Mouse (Mus musculus) CH12.LX (cell line): Measurements from ENCODE around the gene Phka2.

ENCODE experiments used
- CHD1 ChIP-seq: IDR thresholded peaks from 2 replicates; pipeline ENCODE4 v1.6.1; 2012; ENCODE audit warnings: low read depth, low read length, improper control_type of control experiment, inconsistent platforms
- CHD2 ChIP-seq: IDR thresholded peaks from 2 replicates; pipeline ENCODE4 v1.6.1; 2011; ENCODE audit warnings: low read length, improper control_type of control experiment
- CTCF ChIP-seq, 2 experiments: IDR thresholded peaks in 1 of 2; conservative IDR thresholded peaks in 1 of 2; 2 replicates each; pipeline ENCODE4 v1.5.1; 2011 to 2012; ENCODE audit warnings: low read depth in 2 of 2, low read length in 2 of 2, improper control_type of control experiment in 1 of 2, inconsistent platforms in 1 of 2, mild to moderate bottlenecking in 1 of 2, moderate library complexity in 1 of 2
- HCFC1 ChIP-seq: IDR thresholded peaks from 2 replicates; pipeline ENCODE4 v1.6.1; 2012; ENCODE audit warnings: low read depth, mild to moderate bottlenecking, inconsistent platforms, low read length, improper control_type of control experiment
- JUND ChIP-seq: conservative IDR thresholded peaks from 2 replicates; pipeline ENCODE4 v1.6.1; 2011; ENCODE audit warnings: low read depth, low read length, improper control_type of control experiment
- KAT2A ChIP-seq: IDR thresholded peaks from 2 replicates; pipeline ENCODE4 v1.6.1; 2012; ENCODE audit warnings: low read length, improper control_type of control experiment, inconsistent platforms; ENCODE audit not compliant: insufficient replicate concordance
- POLR2A ChIP-seq: IDR thresholded peaks from 2 replicates; pipeline ENCODE4 v1.6.1; 2011; ENCODE audit warnings: low read depth, mild to moderate bottlenecking, improper control_type of control experiment, low read length
- RAD21 ChIP-seq: IDR thresholded peaks from 2 replicates; pipeline ENCODE4 v1.6.1; 2011; ENCODE audit warnings: low read depth, mild to moderate bottlenecking, low read length, improper control_type of control experiment, moderate library complexity
- RCOR1 ChIP-seq: conservative IDR thresholded peaks from 2 replicates; pipeline ENCODE4 v1.6.1; 2012; ENCODE audit warnings: low read depth, mild to moderate bottlenecking, inconsistent platforms, low read length, improper control_type of control experiment
- USF1 ChIP-seq: IDR thresholded peaks from 2 replicates; pipeline ENCODE4 v1.6.1; 2014; ENCODE audit warnings: low read depth, mild to moderate bottlenecking, inconsistent platforms, low read length, improper control_type of control experiment

DNA sequence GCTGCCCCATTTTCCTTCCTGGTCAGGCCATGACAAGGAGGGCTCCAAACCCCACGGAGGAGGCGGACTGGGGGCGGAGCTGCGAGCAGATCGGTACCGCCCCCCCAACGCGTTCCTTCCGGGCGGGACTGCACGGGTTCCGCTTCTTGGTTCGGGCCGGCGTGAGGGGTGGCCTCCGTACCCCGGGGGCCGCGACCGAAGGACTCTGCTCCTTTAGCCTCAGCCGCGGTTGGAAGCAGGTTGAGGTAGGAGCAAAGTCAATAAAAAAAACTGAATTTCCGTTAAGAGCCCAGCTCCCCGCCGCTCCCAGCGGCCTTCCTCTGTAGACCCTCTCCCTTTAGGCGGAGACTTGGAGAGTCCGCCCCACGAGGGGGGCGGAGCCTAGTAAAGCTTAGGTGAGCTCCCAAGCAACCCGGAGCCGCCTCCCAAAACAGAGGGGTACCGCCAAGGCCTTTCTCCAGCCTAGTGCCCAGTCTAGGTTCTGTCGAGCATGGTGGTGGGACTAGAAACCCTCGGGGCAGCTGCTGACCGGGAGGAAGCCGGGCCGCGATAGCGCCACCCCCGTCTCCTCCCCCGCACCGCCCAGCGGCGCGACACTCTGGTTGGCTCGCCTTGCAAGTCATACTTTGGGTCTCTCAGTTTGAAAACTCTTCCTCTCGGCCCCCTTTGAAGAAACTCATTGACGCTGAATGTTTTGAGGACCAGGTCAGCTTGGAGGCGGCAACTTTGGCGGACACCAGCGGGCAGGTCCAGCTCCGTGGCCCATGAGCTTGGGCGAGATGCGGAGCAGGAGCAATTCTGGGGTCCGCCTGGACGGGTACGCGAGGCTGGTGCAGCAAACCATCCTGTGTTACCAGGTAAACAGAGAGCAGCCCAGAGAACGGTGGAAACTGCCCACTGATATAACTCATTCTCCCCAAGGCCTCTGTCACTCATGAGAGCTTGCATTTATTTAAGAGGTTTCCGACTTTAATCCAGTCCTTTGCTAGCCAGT lies at the start of gene Phka2:
- peak; percentile 61 for TF ChIP-seq HCFC1
- TF ChIP-seq CHD2: no peak
- peak; percentile 33; the same call in 1 of the 2 replicates for TF ChIP-seq POLR2A
- no peak for TF ChIP-seq RAD21
- TF ChIP-seq CTCF (conservative IDR thresholded peaks at IDR 0.05 in 1 of 2, IDR thresholded peaks at IDR 0.05 in 1 of 2; ENCODE audit: low read depth in 2 of 2, low read length in 2 of 2): no peak
- no peak for TF ChIP-seq USF1
- TF ChIP-seq KAT2A: no peak
- TF ChIP-seq JUND: no peak
- TF ChIP-seq RCOR1: no peak
- TF ChIP-seq CHD1: peak; percentile 86
